Mouse (Mus musculus) midbrain, embryonic 16.5 days (tissue): ENCODE measurements around the gene BC052040. TPM values are rescaled to one million over a fixed set of nuclear protein-coding genes. Genes with fewer than 3 reads are reported as not detected.
A peak's percentile ranks its signal among the peaks of the same experiment; 100 is the strongest.

ENCODE experiments used
- microRNA counts: library from miRNA; unstranded; fragments of <30 nt; microRNA quantifications from one replicate; lab custom pipeline; 2016
- microRNA-seq: library from miRNA; unstranded; fragments of <30 nt; microRNA quantifications from one replicate; pipeline ENCODE4, GENCODE M21; 2017
- polyA plus RNA-seq: library from polyadenylated mRNA; unstranded; fragments of >200 nt; fragmentation: Nextera tagmentation; extraction: Ambion mirVana; gene quantifications from 2 replicates; pipeline ENCODE4 v1.2.1, GENCODE M21; 2015

The BC052040 gene
- polyA plus RNA-seq, 1 experiment from 2014 or later, result 21.7 TPM

MicroRNA genes within 50 kb of the gene (microRNA counts, 519-probe panel; counts per million panel counts)
- microRNA mmu-miR-1951 (lab: Ali Mortazavi, UCI), result 2,750 counts per million, percentile 82 among the panel's probes with 10 or more counts

Small RNA genes within 50 kb of the gene (microRNA-seq; reads per million reads assigned to microRNA genes)
- not detected for gene Mir1951
